Mouse (Mus musculus): ENCODE measurements at regions not wholly inside any gene's neighbourhood (a gene's known extent, or its start where the extent isn't known, plus 50 kb on each side); places are given as distances from the start of the nearest gene placed in this dataset.
A peak's percentile ranks its signal among the peaks of the same experiment; 100 is the strongest.

DNA sequence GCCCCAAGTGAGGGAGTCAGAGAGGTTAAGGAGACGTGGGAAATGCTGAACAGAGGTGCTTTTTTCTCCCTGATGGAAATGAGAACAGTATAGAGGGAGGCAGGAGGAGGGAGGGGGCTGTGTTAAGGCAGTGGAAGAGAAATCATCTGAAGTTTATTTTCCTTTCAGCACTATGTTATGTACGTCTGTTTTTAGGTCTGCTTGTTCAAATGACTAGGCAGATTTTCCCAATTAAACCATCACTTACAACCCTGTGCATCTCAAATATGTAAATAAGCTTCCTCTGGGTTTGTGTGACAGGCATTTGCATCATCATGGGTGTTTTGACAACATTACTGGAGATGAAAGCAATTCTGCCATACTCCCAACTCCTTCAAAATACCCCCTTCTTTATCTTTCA lies 92.1 kb upstream of the Got2 start:
- DNase-seq (ENCODE audit: low spot score in 2 of 2): no peak

DNA sequence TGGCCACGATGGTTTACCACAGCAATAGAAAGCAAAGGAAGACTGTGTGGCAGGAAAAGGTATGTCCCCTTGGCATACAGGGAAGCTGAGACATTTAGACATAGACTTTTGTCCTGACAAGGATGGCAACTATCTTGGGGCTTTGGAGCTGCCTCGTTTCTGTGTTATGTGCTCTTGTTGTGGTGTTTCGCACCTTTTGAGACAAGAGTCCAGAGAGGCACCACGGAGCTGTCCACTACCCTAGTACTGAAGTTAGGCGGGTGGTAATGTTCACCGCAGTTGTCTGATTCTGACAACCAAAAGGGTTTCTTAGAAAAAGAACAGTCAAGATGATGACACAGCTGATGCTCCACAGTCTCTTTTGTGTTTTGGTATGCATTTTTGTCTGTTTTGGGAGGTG lies 90.9 kb upstream of the Got2 start:
- DNase-seq (ENCODE audit: low spot score in 2 of 2): no peak

DNA sequence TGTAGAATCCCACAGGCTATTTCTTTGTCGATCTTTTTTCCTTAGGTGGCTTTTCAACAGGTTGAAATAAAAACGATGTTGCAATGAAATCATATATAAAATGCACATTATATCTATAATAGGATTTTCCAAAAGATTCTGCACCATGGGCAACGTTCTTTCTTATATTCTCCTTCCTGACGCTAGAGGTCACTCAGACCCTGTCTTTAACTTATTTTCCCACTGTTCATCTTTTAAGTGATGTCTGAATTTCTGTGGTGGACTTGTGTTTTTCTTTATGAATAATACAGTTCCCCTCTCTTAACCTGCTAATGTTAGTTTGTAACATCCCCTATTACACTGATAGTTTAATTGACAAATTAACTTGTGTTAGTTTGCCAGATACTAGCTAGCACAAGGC lies 86.5 kb upstream of the Got2 start:
- no peak for DNase-seq (ENCODE audit: low spot score in 2 of 2)

DNA sequence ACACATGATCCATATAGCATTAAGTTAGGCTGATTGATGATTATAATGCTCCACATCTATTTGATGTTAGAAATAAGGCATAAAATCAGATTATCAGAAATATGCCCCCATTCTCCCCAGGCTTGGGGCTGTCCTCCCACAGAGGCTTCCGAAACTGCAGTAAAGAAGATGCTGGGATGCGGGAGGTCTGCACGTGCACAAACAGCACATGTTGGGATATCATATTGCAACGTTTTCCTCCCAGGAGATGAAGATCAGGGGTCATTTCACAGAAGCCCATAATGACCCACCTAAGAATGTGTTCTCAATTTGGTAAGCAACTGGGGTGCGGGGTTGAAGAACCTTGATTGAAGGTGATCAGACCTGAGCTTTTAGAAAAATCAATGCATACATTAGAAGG lies 85.9 kb upstream of the Got2 start:
- no peak for DNase-seq (ENCODE audit: low spot score in 2 of 2)

DNA sequence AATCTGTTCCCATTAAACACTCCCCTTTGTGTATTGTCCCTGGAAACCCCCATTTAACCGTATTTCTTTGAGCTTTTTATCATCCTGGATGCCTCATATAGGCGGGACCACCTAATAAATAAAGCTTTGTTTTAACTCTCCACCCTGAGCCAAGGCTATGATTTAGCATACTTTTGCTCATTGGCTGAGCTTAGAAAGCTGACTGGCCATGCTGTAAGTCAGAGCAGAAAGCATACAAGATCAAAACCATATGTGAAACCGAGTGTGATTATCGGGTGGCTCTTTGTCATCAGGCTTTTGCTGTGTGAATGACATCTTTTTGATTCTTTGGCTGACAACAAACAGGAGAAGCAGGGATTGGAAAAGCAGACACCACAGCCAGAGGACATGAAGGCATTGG lies 85.2 kb upstream of the Got2 start:
- DNase-seq (ENCODE audit: low spot score in 2 of 2): no peak

DNA sequence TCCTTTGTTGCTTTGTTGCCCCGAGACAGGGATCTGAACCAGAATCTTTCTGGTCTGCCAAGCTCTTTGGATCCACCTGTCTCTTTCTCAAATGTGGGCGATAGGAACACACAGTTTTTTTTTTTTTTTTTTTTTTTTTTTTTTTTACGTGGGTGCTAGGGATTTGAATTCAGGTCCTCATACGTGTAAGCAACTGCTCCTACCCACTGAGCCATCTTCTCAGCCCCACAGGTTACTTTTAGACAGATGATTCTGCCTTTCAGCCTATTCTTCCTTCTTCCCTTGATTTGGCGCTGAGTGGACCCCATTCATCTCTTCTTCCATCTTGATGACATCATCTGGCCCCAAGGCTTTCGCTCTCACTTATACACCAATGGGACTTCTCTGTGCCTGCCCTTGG lies 80.5 kb upstream of the Got2 start:
- DNase-seq (ENCODE audit: low spot score in 2 of 2): no peak

DNA sequence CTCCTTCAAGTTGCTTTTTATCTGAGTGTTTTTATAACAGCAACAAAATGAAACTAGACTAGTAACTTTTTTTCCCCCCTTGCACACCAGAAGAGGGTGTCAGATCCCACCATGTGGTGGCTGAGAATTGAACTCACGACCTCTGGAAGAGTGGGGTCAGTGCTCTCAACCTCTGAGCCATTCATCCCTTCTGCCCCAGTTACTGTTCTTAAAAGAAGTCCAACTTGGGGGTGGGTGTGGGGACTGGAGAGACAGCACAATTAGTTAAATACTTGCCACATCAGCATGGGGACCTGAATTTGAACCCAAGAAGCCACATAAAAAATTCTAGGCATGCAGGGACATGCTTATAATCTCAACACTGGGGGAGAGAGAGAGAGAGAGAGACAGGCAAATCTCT lies 78.1 kb upstream of the Got2 start:
- DNase-seq (ENCODE audit: low spot score in 2 of 2): no peak

DNA sequence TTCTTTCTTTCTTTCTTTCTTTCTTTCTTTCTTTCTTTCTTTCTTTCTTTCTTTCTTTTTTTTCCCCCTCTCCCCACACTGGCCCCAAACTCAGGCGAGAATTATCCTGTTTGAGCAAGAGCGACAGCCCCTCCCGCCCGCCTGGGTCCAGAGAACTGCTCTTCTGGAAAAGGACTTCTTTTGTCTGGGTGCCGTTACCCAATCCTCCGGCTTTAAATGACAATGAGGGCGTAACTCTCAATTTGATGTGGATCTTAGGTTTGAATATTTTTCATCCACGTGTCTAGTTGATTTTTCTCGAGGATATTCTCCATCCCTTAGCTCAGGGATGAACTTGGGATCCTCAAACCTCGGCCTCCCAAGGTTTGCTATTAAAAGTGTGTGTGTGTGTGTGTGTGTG lies 63.9 kb upstream of the Got2 start:
- no peak for DNase-seq (ENCODE audit: low spot score in 2 of 2)

DNA sequence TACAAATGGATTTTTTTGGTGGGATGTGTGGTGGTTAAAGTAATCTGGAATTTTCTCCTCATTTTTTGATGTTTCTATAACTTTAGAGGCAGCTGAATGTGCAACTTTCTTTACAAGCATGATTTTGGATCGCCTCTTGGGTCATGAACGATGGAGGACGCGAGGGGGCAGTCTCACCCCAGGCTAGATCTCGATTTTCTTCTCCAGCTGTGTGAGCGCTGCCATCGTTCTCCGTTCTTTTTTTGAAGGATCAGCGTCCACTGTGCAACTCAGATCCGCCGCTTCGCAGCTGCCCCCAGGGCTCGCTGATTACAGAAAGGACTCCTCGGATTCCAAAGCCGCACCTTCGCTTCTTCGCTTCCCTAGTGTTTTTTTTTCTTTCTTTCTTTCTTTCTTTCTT lies 63.4 kb upstream of the Got2 start:
- DNase-seq (ENCODE audit: low spot score in 2 of 2): peak; percentile 36 to 72
